Mouse (Mus musculus): ENCODE measurements at regions not wholly inside any gene's neighbourhood (a gene's known extent, or its start where the extent isn't known, plus 50 kb on each side); places are given as distances from the start of the nearest gene placed in this dataset.

DNA sequence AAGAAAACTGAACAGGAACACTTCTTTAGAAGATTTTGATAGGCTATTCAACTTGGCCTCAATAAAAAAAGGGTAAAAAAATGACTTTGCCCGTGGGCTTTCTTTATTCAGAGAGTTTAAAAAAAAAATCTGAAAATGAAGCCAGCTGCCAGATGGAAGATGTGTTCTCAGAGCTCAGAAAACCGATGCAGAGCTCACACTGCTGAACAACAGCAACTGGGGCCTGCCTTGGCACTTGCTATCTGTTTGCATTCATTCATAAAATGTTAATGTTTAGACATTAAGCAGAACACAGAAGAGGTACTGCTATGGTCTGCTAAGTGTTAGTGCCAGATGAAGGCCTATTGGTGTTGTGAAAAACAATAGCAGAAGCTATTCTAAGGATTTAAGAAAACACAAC, 173.8 kb upstream of the Smc2 start:
- Histone ChIP-seq H3K9ac (replicated peaks) (no peak overlapping the region), H3K36me3 (replicated peaks; ENCODE audit: control insufficient read depth, insufficient read depth, low read depth) (no peaks in the 10 kb centered on the region), H3K9me3 (ENCODE audit: control insufficient read depth, low read length) (no peaks in the 10 kb centered on the region), H3K4me2 (ENCODE audit: low read depth) (no peak overlapping the region), H3K27ac (no peak overlapping the region), H3K27me3 (ENCODE audit: control insufficient read depth, insufficient read depth, low read length) (no peaks in the 10 kb centered on the region), H3K4me1 (replicated peaks; ENCODE audit: control insufficient read depth in 2 of 2, insufficient read depth in 2 of 2, low read length in 1 of 2) (no peaks in the 10 kb centered on the region), H3K4me3 (ENCODE audit: insufficient read depth in 1 of 2, low read depth in 2 of 2, low read length in 2 of 2) (no peak overlapping the region)
- 32% methylated on average over 2 of the region's 2 CpGs for WGBS (ENCODE audit: insufficient replicate concordance)
- TF ChIP-seq CTCF (IDR thresholded peaks at IDR 0.05; ENCODE audit: low read depth): no peak
- ATAC-seq (ENCODE audit: insufficient read depth) (no peak), DNase-seq (ENCODE audit: low read depth in 3 of 3, low spot score in 3 of 3) (no peak)

DNA sequence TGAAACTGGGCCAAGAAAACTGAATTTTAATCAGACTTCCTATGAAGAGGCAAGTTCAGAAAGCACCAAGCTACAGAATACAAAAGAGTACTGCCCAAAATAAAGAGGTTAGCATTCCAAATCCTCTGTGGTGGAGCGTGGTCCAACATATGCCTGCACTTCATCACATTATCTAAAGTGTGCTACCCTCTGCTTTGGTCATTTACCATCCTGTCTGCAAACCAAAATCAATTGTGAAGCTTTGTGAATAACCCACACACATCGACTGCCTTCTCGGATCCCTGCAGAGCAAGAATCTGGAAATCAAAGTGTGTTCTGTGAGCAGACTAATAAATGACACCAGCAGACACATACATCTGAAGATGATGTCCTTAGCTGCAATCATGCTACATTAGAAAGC, 156.6 kb upstream of the Smc2 start:
- no peak for ATAC-seq (ENCODE audit: insufficient read depth)
- no peaks in the 10 kb centered on the region for H3K27me3 ChIP-seq (ENCODE audit: control insufficient read depth, insufficient read depth, low read length)
- WGBS (ENCODE audit: insufficient replicate concordance): 49% methylated on average over 3 of the region's 3 CpGs
- H3K4me3 ChIP-seq (ENCODE audit: insufficient read depth in 1 of 2, low read depth in 2 of 2, low read length in 2 of 2): no peak overlapping the region
- H3K9ac ChIP-seq (replicated peaks): no peak overlapping the region
- no peaks in the 10 kb centered on the region for H3K9me3 ChIP-seq (ENCODE audit: control insufficient read depth, low read length)
- no peaks in the 10 kb centered on the region for H3K36me3 ChIP-seq (replicated peaks; ENCODE audit: control insufficient read depth, insufficient read depth, low read depth)
- DNase-seq (ENCODE audit: low read depth in 3 of 3, low spot score in 3 of 3): no peak
- no peaks in the 10 kb centered on the region for H3K4me1 ChIP-seq (replicated peaks; ENCODE audit: control insufficient read depth in 2 of 2, insufficient read depth in 2 of 2, low read length in 1 of 2)
- no peak overlapping the region for H3K27ac ChIP-seq
- no peak overlapping the region for H3K4me2 ChIP-seq (ENCODE audit: low read depth)
- no peak for TF ChIP-seq CTCF (IDR thresholded peaks at IDR 0.05; ENCODE audit: low read depth)

DNA sequence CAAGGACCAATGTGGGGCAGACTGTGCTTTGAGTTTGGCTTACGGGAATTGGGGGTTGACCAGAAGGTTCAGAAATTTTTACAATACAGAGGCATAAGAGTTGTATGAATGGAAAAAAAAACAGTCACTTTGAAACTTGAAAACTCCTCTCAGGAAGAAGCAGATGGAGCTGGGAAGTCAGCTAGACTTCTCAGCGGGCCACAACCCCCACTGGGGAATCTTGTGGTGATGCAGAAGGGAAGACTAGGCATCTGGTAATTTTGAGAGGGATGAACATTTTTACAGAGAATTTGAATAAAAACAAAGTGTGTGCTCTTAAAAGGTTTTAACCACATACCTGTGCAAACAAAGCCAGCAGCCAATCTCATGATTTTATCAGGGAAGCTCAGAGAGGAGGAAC, 154.1 kb upstream of the Smc2 start:
- 55% methylated on average over 2 of the region's 2 CpGs for WGBS (ENCODE audit: insufficient replicate concordance)
- no peaks in the 10 kb centered on the region for H3K36me3 ChIP-seq (replicated peaks; ENCODE audit: control insufficient read depth, insufficient read depth, low read depth)

DNA sequence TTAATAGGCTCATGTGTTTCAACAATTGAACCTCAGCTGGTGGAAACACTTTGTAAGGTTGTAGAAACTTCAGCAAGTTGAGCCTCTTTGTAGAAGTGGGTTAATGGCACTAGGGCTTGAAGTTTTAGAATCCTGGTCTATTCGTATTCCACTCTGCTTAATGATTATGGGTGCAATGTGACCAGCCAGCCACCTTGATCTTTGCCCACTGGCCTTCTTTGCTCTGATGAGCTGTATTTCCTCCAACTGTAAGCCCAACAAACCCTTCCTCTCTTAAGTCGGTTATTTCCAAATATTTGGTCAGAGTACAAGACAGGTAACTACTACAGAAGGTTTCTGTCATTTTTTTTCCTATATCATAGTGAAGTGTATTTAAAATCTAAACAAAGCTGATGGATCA, 145.4 kb upstream of the Smc2 start:
- H3K4me3 ChIP-seq (ENCODE audit: insufficient read depth in 1 of 2, low read depth in 2 of 2, low read length in 2 of 2): no peak overlapping the region
- DNase-seq (ENCODE audit: low read depth in 3 of 3, low spot score in 3 of 3) (no peak), ATAC-seq (ENCODE audit: insufficient read depth) (no peak)
- no peaks in the 10 kb centered on the region for H3K9me3 ChIP-seq (ENCODE audit: control insufficient read depth, low read length)
- H3K36me3 ChIP-seq (replicated peaks; ENCODE audit: control insufficient read depth, insufficient read depth, low read depth): no peaks in the 10 kb centered on the region
- H3K9ac ChIP-seq (replicated peaks): no peak overlapping the region
- no peak for TF ChIP-seq CTCF (IDR thresholded peaks at IDR 0.05; ENCODE audit: low read depth)
- TF ChIP-seq EP300 (IDR thresholded peaks at IDR 0.05; ENCODE audit: low read depth): no peak
- no peaks in the 10 kb centered on the region for H3K4me1 ChIP-seq (replicated peaks; ENCODE audit: control insufficient read depth in 2 of 2, insufficient read depth in 2 of 2, low read length in 1 of 2)
- 54% methylated on average over 2 of the region's 2 CpGs for WGBS (ENCODE audit: insufficient replicate concordance)
- no peaks in the 10 kb centered on the region for H3K27me3 ChIP-seq (ENCODE audit: control insufficient read depth, insufficient read depth, low read length)
- H3K27ac ChIP-seq: no peak overlapping the region
- H3K4me2 ChIP-seq (ENCODE audit: low read depth): no peak overlapping the region

More for the DNA sequence above, 154.1 kb upstream of the Smc2 start:
- no peak for TF ChIP-seq EP300 (IDR thresholded peaks at IDR 0.05; ENCODE audit: low read depth)
- no peak for TF ChIP-seq CTCF (IDR thresholded peaks at IDR 0.05; ENCODE audit: low read depth)
- ATAC-seq (ENCODE audit: insufficient read depth): no peak
- H3K4me1 ChIP-seq (replicated peaks; ENCODE audit: control insufficient read depth in 2 of 2, insufficient read depth in 2 of 2, low read length in 1 of 2): no peaks in the 10 kb centered on the region
- H3K27ac ChIP-seq: no peak overlapping the region
- H3K27me3 ChIP-seq (ENCODE audit: control insufficient read depth, insufficient read depth, low read length): no peaks in the 10 kb centered on the region
- no peak for DNase-seq (ENCODE audit: low read depth in 3 of 3, low spot score in 3 of 3)
- H3K4me3 ChIP-seq (ENCODE audit: insufficient read depth in 1 of 2, low read depth in 2 of 2, low read length in 2 of 2): no peak overlapping the region
- H3K9me3 ChIP-seq (ENCODE audit: control insufficient read depth, low read length): no peaks in the 10 kb centered on the region
- no peak overlapping the region for H3K9ac ChIP-seq (replicated peaks)
- no peak overlapping the region for H3K4me2 ChIP-seq (ENCODE audit: low read depth)

DNA sequence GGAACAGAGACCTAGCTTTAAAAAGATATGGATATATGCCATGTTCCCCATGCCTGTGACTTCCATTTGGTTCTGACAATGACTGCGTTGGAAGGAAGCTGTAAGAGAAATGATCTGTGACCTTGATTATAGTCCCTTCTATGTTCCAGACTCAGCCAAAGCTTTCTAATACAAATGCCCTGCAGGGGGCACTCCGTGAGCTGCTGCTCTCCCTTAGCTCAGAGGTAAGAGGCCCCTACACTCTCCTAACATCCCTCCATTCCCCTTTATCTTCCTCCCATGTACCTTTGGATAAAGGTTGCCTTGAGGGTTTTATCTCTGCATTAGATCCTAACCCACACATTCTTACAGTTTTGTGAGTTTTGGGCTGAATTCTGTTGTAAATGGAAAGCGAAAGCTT, 139.8 kb upstream of the Smc2 start:
- no peaks in the 10 kb centered on the region for H3K9me3 ChIP-seq (ENCODE audit: control insufficient read depth, low read length)
- no peak for DNase-seq (ENCODE audit: low read depth in 3 of 3, low spot score in 3 of 3)
- H3K36me3 ChIP-seq (replicated peaks; ENCODE audit: control insufficient read depth, insufficient read depth, low read depth): no peaks in the 10 kb centered on the region

DNA sequence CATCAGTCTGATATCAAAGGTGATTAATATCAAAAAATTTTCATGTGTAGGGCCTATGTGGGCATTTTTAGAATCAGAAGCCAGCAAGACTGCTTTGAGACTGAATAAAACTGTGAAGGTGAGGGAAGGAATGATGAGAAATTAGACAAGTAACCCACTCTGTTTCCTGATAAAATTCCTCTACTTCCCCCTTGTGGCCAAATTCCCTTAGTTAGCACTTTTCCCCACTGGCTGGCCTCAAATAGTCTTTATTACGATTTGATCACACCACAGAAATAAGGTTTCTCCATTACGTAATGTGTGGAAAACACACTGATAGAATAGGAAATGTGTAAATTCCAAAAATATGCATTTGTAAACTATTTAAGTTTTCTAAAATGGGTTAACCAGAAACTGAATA, 137.4 kb upstream of the Smc2 start:
- no peaks in the 10 kb centered on the region for H3K36me3 ChIP-seq (replicated peaks; ENCODE audit: control insufficient read depth, insufficient read depth, low read depth)
- H3K27me3 ChIP-seq (ENCODE audit: control insufficient read depth, insufficient read depth, low read length): no peaks in the 10 kb centered on the region
- H3K4me2 ChIP-seq (ENCODE audit: low read depth): no peak overlapping the region
- H3K4me1 ChIP-seq (replicated peaks; ENCODE audit: control insufficient read depth in 2 of 2, insufficient read depth in 2 of 2, low read length in 1 of 2): no peaks in the 10 kb centered on the region
- no peak overlapping the region for H3K9ac ChIP-seq (replicated peaks)
- no peak overlapping the region for H3K4me3 ChIP-seq (ENCODE audit: insufficient read depth in 1 of 2, low read depth in 2 of 2, low read length in 2 of 2)
- WGBS (ENCODE audit: insufficient replicate concordance): 54% methylated on average over 2 of the region's 2 CpGs
- DNase-seq (ENCODE audit: low read depth in 3 of 3, low spot score in 3 of 3) (no peak), ATAC-seq (ENCODE audit: insufficient read depth) (no peak)
- no peaks in the 10 kb centered on the region for H3K9me3 ChIP-seq (ENCODE audit: control insufficient read depth, low read length)
- no peak for TF ChIP-seq CTCF (IDR thresholded peaks at IDR 0.05; ENCODE audit: low read depth)
- no peak for TF ChIP-seq EP300 (IDR thresholded peaks at IDR 0.05; ENCODE audit: low read depth)
- no peak overlapping the region for H3K27ac ChIP-seq

More for the DNA sequence above, 139.8 kb upstream of the Smc2 start:
- Histone ChIP-seq H3K9ac (replicated peaks) (no peak overlapping the region), H3K27ac (no peak overlapping the region), H3K4me3 (ENCODE audit: insufficient read depth in 1 of 2, low read depth in 2 of 2, low read length in 2 of 2) (no peak overlapping the region), H3K4me1 (replicated peaks; ENCODE audit: control insufficient read depth in 2 of 2, insufficient read depth in 2 of 2, low read length in 1 of 2) (no peaks in the 10 kb centered on the region), H3K27me3 (ENCODE audit: control insufficient read depth, insufficient read depth, low read length) (no peaks in the 10 kb centered on the region), H3K4me2 (ENCODE audit: low read depth) (no peak overlapping the region)
- no peak for TF ChIP-seq CTCF (IDR thresholded peaks at IDR 0.05; ENCODE audit: low read depth)
- 30% methylated on average over 3 of the region's 3 CpGs for WGBS (ENCODE audit: insufficient replicate concordance)
- ATAC-seq (ENCODE audit: insufficient read depth): no peak
